Mouse (Mus musculus) MEL (cell line): ENCODE results near the gene Htr2b.

ENCODE experiments used
- EP300 ChIP-seq, 2 experiments: IDR thresholded peaks; 2 replicates each; pipeline ENCODE4 v1.6.1; 2011; ENCODE audit warnings: improper control_type of control experiment in 2 of 2, low read length in 2 of 2, low read depth in 1 of 2, mild to moderate bottlenecking in 1 of 2
- ETS1 ChIP-seq: IDR thresholded peaks from 2 replicates; pipeline ENCODE4 v1.6.1; 2012; ENCODE audit warnings: low read depth, mild to moderate bottlenecking, inconsistent platforms, low read length, improper control_type of control experiment, moderate library complexity
- MEF2A ChIP-seq: IDR thresholded peaks from 2 replicates; pipeline ENCODE4 v1.6.1; 2014; ENCODE audit warnings: low read depth, mild to moderate bottlenecking, inconsistent platforms, low read length, improper control_type of control experiment; ENCODE audit not compliant: poor library complexity, insufficient replicate concordance, severe bottlenecking; ENCODE audit errors: extremely low read depth

- no peak for TF ChIP-seq EP300 (IDR thresholded peaks at IDR 0.05; ENCODE audit: low read depth in 1 of 2, low read length in 2 of 2)
- no peak for TF ChIP-seq ETS1
- no peak for TF ChIP-seq MEF2A
Measured at GRCm38 (mm10) chr1:86160479-86160878, 48.7 kb upstream of the Htr2b start.
